Mouse (Mus musculus) limb, embryonic 11.5 days (tissue): ENCODE data around the gene Scd3. TPM values are rescaled to one million over a fixed set of nuclear protein-coding genes. Genes with fewer than 3 reads are reported as not detected.

Experiments used
- ATAC-seq: fragments of 200-750 bp; cut with Nextera tagmentation; 2 replicates; pipeline ENCODE4 v1.8.0; 2017; ENCODE audit warnings: low read depth; ENCODE audit not compliant: insufficient number of reproducible peaks, low FRiP score, low TSS enrichment
- DNase-seq: peaks from one replicate; pipeline ENCODE4 v3.0.0-alpha.2; 2015; ENCODE audit warnings: low spot score
- H3K27ac ChIP-seq: fragments of 300-500 bp; sonication (generic); replicated peaks from 2 replicates; pipeline ENCODE4 v1.5.1; 2014; ENCODE audit warnings: low read depth, mild to moderate bottlenecking, low read length
- H3K27me3 ChIP-seq: fragments of 300-500 bp; sonication (generic); 2 replicates; pipeline ENCODE4 v1.6.1; 2014; ENCODE audit warnings: mild to moderate bottlenecking, low read length, mixed read lengths; ENCODE audit not compliant: control insufficient read depth, insufficient read depth
- H3K36me3 ChIP-seq: fragments of 300-500 bp; sonication (generic); 2 replicates; pipeline ENCODE4 v1.6.1; 2014; ENCODE audit warnings: mild to moderate bottlenecking, low read length, moderate library complexity, mixed read lengths; ENCODE audit not compliant: control insufficient read depth, insufficient read depth
- H3K4me1 ChIP-seq: fragments of 300-500 bp; sonication (generic); 2 replicates; pipeline ENCODE4 v1.6.1; 2014; ENCODE audit warnings: low read length, mixed read lengths; ENCODE audit not compliant: control insufficient read depth, insufficient read depth
- H3K4me2 ChIP-seq: fragments of 300-500 bp; sonication (generic); 2 replicates; pipeline ENCODE4 v1.6.1; 2014; ENCODE audit warnings: low read depth, mild to moderate bottlenecking, moderate library complexity; ENCODE audit not compliant: severe bottlenecking
- H3K4me3 ChIP-seq: fragments of 300-500 bp; sonication (generic); 2 replicates; pipeline ENCODE4 v1.5.1; 2014; ENCODE audit warnings: low read depth, low read length
- H3K9ac ChIP-seq: fragments of 300-500 bp; sonication (generic); 2 replicates; pipeline ENCODE4 v1.6.1; 2014; ENCODE audit warnings: mild to moderate bottlenecking, low read length
- H3K9me3 ChIP-seq: fragments of 300-500 bp; sonication (generic); 2 replicates; pipeline ENCODE4 v1.6.1; 2016; ENCODE audit warnings: low read length; ENCODE audit not compliant: control insufficient read depth
- WGBS: fragments of 180-500 bp; shearing (Covaris S2); extraction: QIAGEN DNeasy Blood & Tissue Kit; methylation state at CpG from one replicate; pipeline ENCODE4 v1.1.7; 2014; 5-methylcytosine and 5-hydroxymethylcytosine counted together
- polyA plus RNA-seq: library from polyadenylated mRNA; unstranded; fragments of >200 nt; fragmentation: Nextera tagmentation; extraction: Ambion mirVana; gene quantifications from 2 replicates; pipeline ENCODE4 v1.2.1, GENCODE M21; 2014

Gene Scd3
- polyA plus RNA-seq: 0.40 TPM in 1 of 2 replicates, not detected in the other

DNA sequence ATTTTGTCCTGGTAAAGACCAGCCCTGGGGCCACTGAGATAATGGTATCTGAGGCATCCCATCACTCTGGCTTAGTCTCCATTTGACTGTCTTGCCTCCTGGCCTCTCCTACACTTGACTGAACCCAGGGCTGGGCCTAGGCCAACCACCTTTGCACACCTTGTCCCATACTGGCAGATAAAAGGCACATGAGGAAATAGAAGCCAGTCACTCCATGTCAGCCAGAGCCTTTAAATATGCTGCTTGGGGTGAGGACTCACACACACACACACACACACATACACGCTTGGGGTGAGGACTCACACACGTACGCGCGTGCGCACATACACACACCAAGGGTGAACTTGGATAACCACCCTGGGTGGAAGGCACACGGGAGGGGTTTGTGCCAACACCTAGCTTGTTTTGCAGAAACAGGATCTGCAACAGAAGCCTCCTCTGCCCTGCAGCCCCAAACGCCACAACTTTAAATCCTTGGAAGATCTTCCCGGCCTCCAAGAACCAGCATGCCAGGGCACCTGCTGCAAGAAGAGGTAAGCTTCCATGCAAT is at the start of gene Scd3:
TSS of gene Scd3 (plus strand) at position 255 of the 550 bp plus-strand sequence.
- Histone ChIP-seq H3K9me3 (no peaks in the 10 kb centered on the region), H3K27me3 (no peaks in the 10 kb centered on the region), H3K4me2 (no peak within 1 kb of the TSS), H3K36me3 (no peaks in the 10 kb centered on the region), H3K9ac (no peak within 1 kb of the TSS), H3K4me3 (no peak within 1 kb of the TSS), H3K4me1 (no peaks in the 10 kb centered on the region), H3K27ac (no peak within 1 kb of the TSS)
- WGBS: 93% methylated on average over 9 of the region's 9 CpGs
- DNase-seq: no peak
- ATAC-seq: no peak

DNA sequence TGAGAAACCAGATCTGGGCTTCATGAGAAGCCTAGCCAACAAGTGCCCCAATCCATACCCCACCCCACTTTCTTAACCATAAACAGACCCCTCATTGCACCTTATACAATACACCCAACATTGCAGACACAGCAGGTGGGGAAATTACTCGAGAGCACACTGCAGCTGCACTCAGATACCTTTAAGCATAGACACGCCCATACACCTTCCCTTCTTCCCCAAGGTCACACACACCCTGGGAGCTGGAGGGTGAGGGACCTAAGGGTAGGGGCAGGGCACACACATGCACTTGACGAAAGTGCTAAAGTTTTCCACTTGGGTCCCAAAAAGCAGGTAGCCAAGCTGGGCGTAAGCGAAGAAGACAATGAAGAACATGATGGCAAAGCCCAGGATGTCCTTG is 49.3 kb upstream of the Scd3 start:
- DNase-seq: no peak
- H3K4me1 ChIP-seq: no peaks in the 10 kb centered on the region
- no peak overlapping the region for H3K27ac ChIP-seq
- H3K36me3 ChIP-seq: no peaks in the 10 kb centered on the region
- H3K9ac ChIP-seq: no peak overlapping the region
- H3K4me3 ChIP-seq: no peak overlapping the region
- no peaks in the 10 kb centered on the region for H3K9me3 ChIP-seq
- H3K27me3 ChIP-seq: no peaks in the 10 kb centered on the region
- no peak overlapping the region for H3K4me2 ChIP-seq
- ATAC-seq: no peak
- WGBS: 81% methylated on average over 5 of the region's 5 CpGs

DNA sequence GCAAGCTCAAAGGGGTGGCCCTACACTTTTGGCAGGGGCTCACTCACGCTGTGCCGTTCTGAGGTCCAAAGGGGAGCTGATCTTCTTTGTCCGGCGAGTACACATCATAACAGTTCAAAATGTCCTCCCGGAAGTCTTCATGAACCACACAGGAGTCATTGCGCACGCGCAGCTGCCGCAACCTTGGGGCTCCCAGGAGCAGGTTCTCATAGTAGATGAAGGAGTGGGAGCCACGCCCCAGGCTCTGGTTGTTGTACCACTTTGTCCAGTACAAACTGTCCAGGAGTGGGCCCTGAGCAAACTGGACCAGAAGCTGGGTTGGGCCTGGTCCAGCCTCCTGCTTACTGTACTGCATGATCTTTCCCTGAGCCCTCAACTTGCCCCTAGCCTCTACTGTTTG is 46.1 kb upstream of the Scd3 start:
- DNase-seq: no peak
- H3K36me3 ChIP-seq: no peaks in the 10 kb centered on the region

DNA sequence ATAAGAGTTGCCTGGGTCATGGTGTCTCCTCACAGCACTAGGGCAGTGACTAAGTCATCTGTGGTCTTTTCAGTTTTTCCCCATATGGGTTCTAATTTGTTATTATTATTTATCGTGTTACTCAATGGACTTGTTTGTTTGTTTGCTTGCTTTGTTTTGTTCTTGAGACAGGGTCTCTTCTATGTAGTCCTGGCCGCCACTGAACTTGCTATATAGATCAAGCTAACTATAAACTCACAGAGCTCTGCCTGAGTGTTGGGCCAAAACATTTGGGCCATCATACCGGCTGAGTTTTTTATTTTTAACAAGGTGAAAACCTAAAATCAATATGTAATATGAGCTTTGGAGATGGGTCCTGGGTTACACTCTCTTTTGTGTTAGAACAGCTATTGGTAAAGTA is 43.7 kb upstream of the Scd3 start:
- Histone ChIP-seq H3K27ac (no peak overlapping the region), H3K4me2 (no peak overlapping the region), H3K9me3 (no peaks in the 10 kb centered on the region), H3K4me1 (no peaks in the 10 kb centered on the region), H3K27me3 (no peaks in the 10 kb centered on the region), H3K9ac (no peak overlapping the region), H3K4me3 (no peak overlapping the region), H3K36me3 (no peaks in the 10 kb centered on the region)
- ATAC-seq: no peak
- 87% methylated on average over 3 of the region's 3 CpGs for WGBS
- no peak for DNase-seq

More for the DNA sequence above, 46.1 kb upstream of the Scd3 start:
- ATAC-seq: no peak
- Histone ChIP-seq H3K9ac (no peak overlapping the region), H3K27ac (no peak overlapping the region), H3K9me3 (no peaks in the 10 kb centered on the region), H3K4me2 (no peak overlapping the region), H3K4me1 (no peaks in the 10 kb centered on the region), H3K27me3 (no peaks in the 10 kb centered on the region), H3K4me3 (no peak overlapping the region)
- WGBS: 92% methylated on average over 10 of the region's 10 CpGs

DNA sequence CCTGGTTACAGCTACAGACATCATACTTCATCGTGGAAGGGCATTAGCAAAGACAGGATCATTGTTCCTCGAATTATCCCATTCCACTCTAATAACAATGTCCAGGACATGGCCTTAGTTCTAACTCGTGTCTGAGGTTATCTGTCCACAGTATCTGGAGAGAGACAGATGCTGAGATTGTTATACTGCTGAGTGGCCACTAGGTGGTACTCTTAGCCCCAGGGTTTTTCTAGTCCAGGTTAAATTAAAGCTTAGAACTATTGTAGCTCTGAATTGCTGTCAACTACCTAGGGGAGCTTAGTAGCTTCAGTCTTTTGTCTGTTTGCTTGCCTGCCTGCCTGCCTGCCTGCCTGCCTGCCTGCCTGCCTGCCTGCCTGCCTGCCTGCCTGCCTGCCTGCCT is 41.6 kb upstream of the Scd3 start:
- no peaks in the 10 kb centered on the region for H3K4me1 ChIP-seq
- no peak overlapping the region for H3K9ac ChIP-seq
- H3K36me3 ChIP-seq: no peaks in the 10 kb centered on the region
- no peak overlapping the region for H3K27ac ChIP-seq
- WGBS: 17% methylated on average over 3 of the region's 3 CpGs
- no peak overlapping the region for H3K4me2 ChIP-seq
- no peak overlapping the region for H3K4me3 ChIP-seq
- DNase-seq (no peak), ATAC-seq (no peak)
- H3K9me3 ChIP-seq: no peaks in the 10 kb centered on the region
- no peaks in the 10 kb centered on the region for H3K27me3 ChIP-seq

DNA sequence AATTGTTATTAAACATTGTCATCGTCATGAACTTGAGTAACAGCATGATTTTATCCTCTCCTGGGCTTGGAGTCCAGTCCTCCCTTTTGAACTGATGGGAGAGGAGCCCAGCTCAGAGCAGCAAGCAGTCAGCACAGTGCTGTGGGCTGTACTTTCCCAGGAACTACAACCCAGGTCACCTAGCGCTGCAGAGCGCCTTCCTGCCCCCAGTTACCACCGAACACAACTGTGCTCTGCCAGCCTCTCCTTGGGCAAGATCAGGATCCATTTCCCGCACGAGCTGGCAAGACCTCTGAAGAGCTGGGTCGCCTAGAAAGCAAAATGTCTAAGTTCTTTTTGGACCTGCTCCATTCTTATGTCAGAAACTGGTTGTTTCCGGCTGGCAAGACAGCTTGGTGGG is 28.2 kb upstream of the Scd3 start:
- WGBS: 67% methylated on average over 8 of the region's 8 CpGs
- Histone ChIP-seq H3K4me3 (no peak overlapping the region), H3K4me2 (no peak overlapping the region), H3K9ac (no peak overlapping the region), H3K36me3 (no peaks in the 10 kb centered on the region), H3K27ac (no peak overlapping the region), H3K27me3 (no peaks in the 10 kb centered on the region), H3K9me3 (no peaks in the 10 kb centered on the region), H3K4me1 (no peaks in the 10 kb centered on the region)
- DNase-seq (no peak), ATAC-seq (no peak)

DNA sequence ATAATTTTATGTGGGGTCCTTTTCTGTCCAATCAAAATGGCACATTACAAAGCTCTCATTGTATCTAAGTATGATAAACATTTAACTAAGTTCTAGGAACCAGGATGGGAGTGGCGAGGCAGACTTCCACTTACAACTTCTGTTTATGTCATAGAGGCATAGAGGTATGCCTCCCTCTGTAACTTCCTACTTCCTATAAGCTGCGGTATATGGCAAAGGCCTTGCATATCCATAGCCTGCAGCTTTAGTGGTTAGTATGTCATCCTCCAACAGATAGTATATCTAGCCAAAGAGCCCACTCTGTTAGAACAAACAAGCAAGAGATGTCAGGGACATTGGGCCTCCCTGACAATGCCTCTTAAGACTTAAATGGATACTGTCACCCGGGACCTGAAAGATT is 26.3 kb upstream of the Scd3 start:
- 92% methylated on average over 3 of the region's 3 CpGs for WGBS
- no peak for DNase-seq
- Histone ChIP-seq H3K4me3 (no peak overlapping the region), H3K27ac (no peak overlapping the region), H3K27me3 (no peaks in the 10 kb centered on the region), H3K4me1 (no peaks in the 10 kb centered on the region), H3K9me3 (no peaks in the 10 kb centered on the region), H3K9ac (no peak overlapping the region), H3K36me3 (no peaks in the 10 kb centered on the region), H3K4me2 (no peak overlapping the region)
- ATAC-seq: no peak

DNA sequence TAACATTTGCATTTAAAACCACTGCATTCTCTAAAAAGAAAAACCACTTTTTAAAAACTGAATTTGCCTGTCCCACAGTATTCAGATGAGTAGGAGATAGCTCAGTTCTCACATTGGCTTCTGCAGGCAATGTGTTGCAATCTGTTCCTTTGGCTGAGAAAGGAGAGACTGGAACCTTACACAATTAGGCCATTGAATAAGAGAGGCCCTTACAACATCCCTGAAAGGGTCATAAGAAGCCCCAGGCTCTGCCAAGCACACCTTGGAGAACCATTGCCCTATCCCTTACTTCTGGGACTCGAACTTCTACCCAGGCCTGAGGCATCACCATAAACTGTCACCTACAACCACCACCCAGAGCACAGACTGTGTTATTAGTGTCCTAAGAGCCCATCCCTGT is 22.6 kb upstream of the Scd3 start:
- Histone ChIP-seq H3K4me1 (no peaks in the 10 kb centered on the region), H3K36me3 (no peaks in the 10 kb centered on the region), H3K9ac (no peak overlapping the region), H3K27ac (no peak overlapping the region), H3K4me2 (no peak overlapping the region), H3K9me3 (no peaks in the 10 kb centered on the region), H3K4me3 (no peak overlapping the region), H3K27me3 (no peaks in the 10 kb centered on the region)
- WGBS: 75% methylated on average over 1 of the region's 1 CpGs
- no peak for ATAC-seq
- no peak for DNase-seq

DNA sequence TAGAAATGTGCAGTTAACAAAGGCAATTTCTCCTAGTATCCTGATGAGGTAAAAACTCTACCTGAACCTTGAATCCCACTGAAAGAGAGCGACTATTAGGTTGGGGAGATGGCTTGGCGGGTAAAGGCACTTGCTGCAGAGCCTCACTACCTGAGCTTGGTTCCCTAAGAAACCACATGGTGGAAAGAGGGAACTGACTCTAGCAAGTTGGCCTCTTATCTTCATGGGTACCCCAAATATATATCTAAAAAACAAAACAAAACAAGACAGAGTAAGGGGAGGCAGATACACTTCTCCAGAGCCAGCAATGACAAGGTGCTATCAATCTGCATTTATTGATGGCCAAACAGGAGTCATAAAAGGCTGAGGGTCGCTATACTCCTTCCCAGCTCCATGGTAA is 19.1 kb upstream of the Scd3 start:
- Histone ChIP-seq H3K36me3 (no peaks in the 10 kb centered on the region), H3K9ac (no peak overlapping the region), H3K27ac (no peak overlapping the region), H3K4me1 (no peaks in the 10 kb centered on the region), H3K27me3 (no peaks in the 10 kb centered on the region), H3K4me2 (no peak overlapping the region), H3K9me3 (no peaks in the 10 kb centered on the region), H3K4me3 (no peak overlapping the region)
- 68% methylated on average over 3 of the region's 3 CpGs for WGBS
- no peak for ATAC-seq
- no peak for DNase-seq
